Mouse (Mus musculus) urinary bladder, postnatal 10 days (tissue): ENCODE measurements around the gene Rapgef5.

Experiments
- DNase-seq: peaks from one replicate; pipeline ENCODE4 v3.0.0; 2022; ENCODE audit warnings: low spot score

The Rapgef5 gene

GRCm38 (mm10) chr12:117720794-117721747 is 204.8 kb downstream of the Rapgef5 start:
- no peak for DNase-seq

- DNase-seq: no peak
Observed at GRCm38 (mm10) chr12:117721748-117722150, 205.5 kb downstream of the Rapgef5 start.

- no peak for DNase-seq
Observed at GRCm38 (mm10) chr12:117725011-117725410, 208.7 kb downstream of the Rapgef5 start.

GRCm38 (mm10) chr12:117727481-117728177 is 211.3 kb downstream of the Rapgef5 start:
- no peak for DNase-seq

- no peak for DNase-seq
Observed at GRCm38 (mm10) chr12:117728178-117728611, 211.9 kb downstream of the Rapgef5 start.

- DNase-seq: no peak
Observed at GRCm38 (mm10) chr12:117733611-117734010, 217.3 kb downstream of the Rapgef5 start.

- DNase-seq: no peak
Observed at GRCm38 (mm10) chr12:117736130-117736529, 219.9 kb downstream of the Rapgef5 start.

- DNase-seq: no peak
Observed at GRCm38 (mm10) chr12:117736928-117737327, 220.6 kb downstream of the Rapgef5 start.

- no peak for DNase-seq
Observed at GRCm38 (mm10) chr12:117737332-117738031, 221.2 kb downstream of the Rapgef5 start.

- DNase-seq: no peak
Observed at GRCm38 (mm10) chr12:117742487-117742886, 226.2 kb downstream of the Rapgef5 start.

- DNase-seq: no peak
Observed at GRCm38 (mm10) chr12:117744580-117745483, 228.6 kb downstream of the Rapgef5 start.

- no peak for DNase-seq
Observed at GRCm38 (mm10) chr12:117746611-117747010, 230.3 kb downstream of the Rapgef5 start.

- DNase-seq: no peak
Observed at GRCm38 (mm10) chr12:117751045-117751444, 234.8 kb downstream of the Rapgef5 start.

GRCm38 (mm10) chr12:117751520-117752383 is 235.5 kb downstream of the Rapgef5 start:
- no peak for DNase-seq

- DNase-seq: no peak
Observed at GRCm38 (mm10) chr12:117756010-117756409, 239.7 kb downstream of the Rapgef5 start.

- no peak for DNase-seq
Observed at GRCm38 (mm10) chr12:117760373-117760772, 244.1 kb downstream of the Rapgef5 start.

- no peak for DNase-seq
Observed at GRCm38 (mm10) chr12:117760846-117761245, 244.6 kb downstream of the Rapgef5 start.

- no peak for DNase-seq
Observed at GRCm38 (mm10) chr12:117761698-117762097, 245.4 kb downstream of the Rapgef5 start.

- DNase-seq: no peak
Observed at GRCm38 (mm10) chr12:117763247-117763646, 247.0 kb downstream of the Rapgef5 start.

- DNase-seq: no peak
Observed at GRCm38 (mm10) chr12:117764839-117765238, 248.6 kb downstream of the Rapgef5 start.
